Mouse (Mus musculus): ENCODE results near the gene Bace2. TPM values are rescaled to one million over a fixed set of nuclear protein-coding genes. Genes with fewer than 3 reads are reported as not detected.

Bace2 gene
- total and polyA plus RNA-seq, 3 experiments = 0.04 to 0.63 (median 0.46) TPM

DNA sequence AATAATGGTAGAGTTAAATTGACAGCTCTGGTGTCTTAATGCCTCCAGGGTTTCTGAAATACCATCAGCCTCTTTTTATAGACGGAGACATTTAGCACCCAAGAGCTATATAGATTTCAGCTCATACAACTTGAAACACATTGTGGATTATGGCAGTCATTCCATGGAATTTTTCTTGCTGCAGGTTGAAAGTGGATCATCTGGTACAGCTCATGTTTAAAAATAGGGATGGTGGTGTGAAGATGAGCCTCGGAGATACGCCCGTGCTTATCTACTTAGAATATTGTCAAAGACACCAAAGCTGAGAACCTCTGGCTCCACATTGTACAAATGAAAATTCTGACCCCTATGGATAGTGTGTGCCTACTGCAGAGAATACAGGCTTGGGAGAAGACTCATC, 73.5 kb downstream of the Bace2 start:
- in situ Hi-C loops (cut with MboI; ENCODE audit: low pct_ligation_motif_present, low pct_unique_long_range_greater_than_20kb, low sequenced_read_pairs) = no loop called here
- peaks cover 3% of the 10 kb centered on the region for H3K9me3 ChIP-seq (replicated peaks; ENCODE audit: low read length)
- no peak overlapping the region for H3K9ac ChIP-seq (ENCODE audit: insufficient read depth, low read depth)
- no peak for DNase-seq (ENCODE audit: extremely low read depth)
- dilution Hi-C loops (cut with MboI; ENCODE audit: extremely low pct_ligation_motif_present, extremely low pct_unique_long_range_greater_than_20kb, low sequenced_read_pairs) = no loop called here
- no peaks in the 10 kb centered on the region for H3K36me3 ChIP-seq (replicated peaks in 1 of 2; ENCODE audit: control insufficient read depth in 1 of 2, insufficient read depth in 1 of 2, low read length in 1 of 2)
- no peak overlapping the region for H3K4me2 ChIP-seq (ENCODE audit: insufficient read depth, low read depth, poor library complexity, severe bottlenecking)
- no peaks in the 10 kb centered on the region for H3K27me3 ChIP-seq (replicated peaks)
- no peak overlapping the region for H3K4me3 ChIP-seq (replicated peaks in 1 of 3; ENCODE audit: low read depth in 2 of 3, low read length in 2 of 3, poor library complexity in 1 of 3)
- no peaks in the 10 kb centered on the region for H3K79me2 ChIP-seq (replicated peaks; ENCODE audit: control insufficient read depth, extremely low read depth, insufficient read depth, poor library complexity, severe bottlenecking)
- H3K27ac ChIP-seq (ENCODE audit: insufficient read depth, low read depth) = no peak overlapping the region
- TF ChIP-seq CTCF (conservative IDR thresholded peaks at IDR 0.05 in 1 of 2, IDR thresholded peaks at IDR 0.05 in 1 of 2; ENCODE audit: low read depth in 2 of 2, low read length in 2 of 2) = peak in 1 of 2 experiments; percentile 37; a peak in 1 of 4 replicates
- TF ChIP-seq EP300 (IDR thresholded peaks at IDR 0.05; ENCODE audit: low read length) = no peak
- TF ChIP-seq RAD21 (IDR thresholded peaks at IDR 0.05; ENCODE audit: low read depth, low read length) = peak; percentile 11
- no peaks in the 10 kb centered on the region for H3K4me1 ChIP-seq (ENCODE audit: control insufficient read depth in 1 of 2, insufficient read depth in 2 of 2)

GRCm38 (mm10) chr16:97431328-97431727, 74.8 kb downstream of the Bace2 start:
- Histone ChIP-seq H3K79me2 (replicated peaks; ENCODE audit: control insufficient read depth, extremely low read depth, insufficient read depth, poor library complexity, severe bottlenecking) (no peaks in the 10 kb centered on the region), H3K36me3 (replicated peaks in 1 of 2; ENCODE audit: control insufficient read depth in 1 of 2, insufficient read depth in 1 of 2, low read length in 1 of 2) (no peaks in the 10 kb centered on the region), H3K9ac (ENCODE audit: insufficient read depth, low read depth) (no peak overlapping the region), H3K4me3 (replicated peaks in 1 of 3; ENCODE audit: low read depth in 2 of 3, low read length in 2 of 3, poor library complexity in 1 of 3) (no peak overlapping the region), H3K4me2 (ENCODE audit: insufficient read depth, low read depth, poor library complexity, severe bottlenecking) (no peak overlapping the region), H3K9me3 (replicated peaks; ENCODE audit: low read length) (peaks cover 3% of the 10 kb centered on the region), H3K27ac (ENCODE audit: insufficient read depth, low read depth) (no peak overlapping the region), H3K4me1 (ENCODE audit: control insufficient read depth in 1 of 2, insufficient read depth in 2 of 2) (no peaks in the 10 kb centered on the region), H3K27me3 (replicated peaks) (no peaks in the 10 kb centered on the region)
- TF ChIP-seq IRF4 (IDR thresholded peaks at IDR 0.05; ENCODE audit: low read depth, low read length) = no peak
- no peak for TF ChIP-seq USF1 (IDR thresholded peaks at IDR 0.05; ENCODE audit: low read depth, low read length)
- no peak for TF ChIP-seq JUND (conservative IDR thresholded peaks at IDR 0.05; ENCODE audit: low read depth, low read length)
- no peak for TF ChIP-seq BHLHE40 (IDR thresholded peaks at IDR 0.05; ENCODE audit: low read depth, low read length)
- TF ChIP-seq RAD21 (IDR thresholded peaks at IDR 0.05; ENCODE audit: low read depth, low read length) = no peak
- TF ChIP-seq MYC (IDR thresholded peaks at IDR 0.05; ENCODE audit: low read depth, low read length) = no peak
- no peak for TF ChIP-seq HCFC1 (IDR thresholded peaks at IDR 0.05; ENCODE audit: low read depth, low read length)
- TF ChIP-seq GABPA (IDR thresholded peaks at IDR 0.05; ENCODE audit: insufficient replicate concordance, low read depth, low read length) = no peak
- no peak for TF ChIP-seq ZMIZ1 (IDR thresholded peaks at IDR 0.05; ENCODE audit: low read depth, low read length)
- TF ChIP-seq MAFK (IDR thresholded peaks at IDR 0.05; ENCODE audit: insufficient replicate concordance, low read length) = no peak
- no peak for TF ChIP-seq NELFE (IDR thresholded peaks at IDR 0.05; ENCODE audit: low read depth, low read length)
- TF ChIP-seq TBP (conservative IDR thresholded peaks at IDR 0.05; ENCODE audit: low read depth, low read length) = no peak
- in situ Hi-C loops (cut with MboI; ENCODE audit: low pct_ligation_motif_present, low pct_unique_long_range_greater_than_20kb, low sequenced_read_pairs) (no loop called here), dilution Hi-C loops (cut with MboI; ENCODE audit: extremely low pct_ligation_motif_present, extremely low pct_unique_long_range_greater_than_20kb, low sequenced_read_pairs) (no loop called here)
- no peak for DNase-seq (ENCODE audit: extremely low read depth)

GRCm38 (mm10) chr16:97434206-97434605, 77.7 kb downstream of the Bace2 start:
- TF ChIP-seq HCFC1 (IDR thresholded peaks at IDR 0.05; ENCODE audit: low read depth, low read length) (no peak), NRF1 (IDR thresholded peaks at IDR 0.05; ENCODE audit: low read depth, low read length) (no peak), MAX (IDR thresholded peaks at IDR 0.05; ENCODE audit: low read length) (no peak), IRF4 (IDR thresholded peaks at IDR 0.05; ENCODE audit: low read depth, low read length) (no peak), JUND (conservative IDR thresholded peaks at IDR 0.05; ENCODE audit: low read depth, low read length) (no peak), EP300 (IDR thresholded peaks at IDR 0.05; ENCODE audit: low read length) (no peak), JUN (IDR thresholded peaks at IDR 0.05; ENCODE audit: insufficient read depth, low read depth, low read length) (no peak), USF2 (conservative IDR thresholded peaks at IDR 0.05; ENCODE audit: low read depth, low read length) (no peak), CTCF (conservative IDR thresholded peaks at IDR 0.05 in 1 of 2, IDR thresholded peaks at IDR 0.05 in 1 of 2; ENCODE audit: low read depth in 2 of 2, low read length in 2 of 2) (no peak), USF1 (IDR thresholded peaks at IDR 0.05; ENCODE audit: low read depth, low read length) (no peak), BHLHE40 (IDR thresholded peaks at IDR 0.05; ENCODE audit: low read depth, low read length) (no peak)
- in situ Hi-C loops (cut with MboI; ENCODE audit: low pct_ligation_motif_present, low pct_unique_long_range_greater_than_20kb, low sequenced_read_pairs) = no loop called here
- Histone ChIP-seq H3K4me1 (ENCODE audit: control insufficient read depth in 1 of 2, insufficient read depth in 2 of 2) (no peaks in the 10 kb centered on the region), H3K79me2 (replicated peaks; ENCODE audit: control insufficient read depth, extremely low read depth, insufficient read depth, poor library complexity, severe bottlenecking) (no peaks in the 10 kb centered on the region), H3K27me3 (replicated peaks) (no peaks in the 10 kb centered on the region), H3K36me3 (replicated peaks in 1 of 2; ENCODE audit: control insufficient read depth in 1 of 2, insufficient read depth in 1 of 2, low read length in 1 of 2) (no peaks in the 10 kb centered on the region), H3K9ac (ENCODE audit: insufficient read depth, low read depth) (no peak overlapping the region), H3K9me3 (replicated peaks; ENCODE audit: low read length) (no peaks in the 10 kb centered on the region), H3K27ac (ENCODE audit: insufficient read depth, low read depth) (no peak overlapping the region), H3K4me3 (replicated peaks in 1 of 3; ENCODE audit: low read depth in 2 of 3, low read length in 2 of 3, poor library complexity in 1 of 3) (no peak overlapping the region), H3K4me2 (ENCODE audit: insufficient read depth, low read depth, poor library complexity, severe bottlenecking) (no peak overlapping the region)
- no peak for DNase-seq (ENCODE audit: extremely low read depth)
- dilution Hi-C loops (cut with MboI; ENCODE audit: extremely low pct_ligation_motif_present, extremely low pct_unique_long_range_greater_than_20kb, low sequenced_read_pairs) = no loop called here

All from CH12.LX (cell line).